Comparison of ENCODE assay signal across 31 mouse cellular contexts in the genomic region with DNA sequence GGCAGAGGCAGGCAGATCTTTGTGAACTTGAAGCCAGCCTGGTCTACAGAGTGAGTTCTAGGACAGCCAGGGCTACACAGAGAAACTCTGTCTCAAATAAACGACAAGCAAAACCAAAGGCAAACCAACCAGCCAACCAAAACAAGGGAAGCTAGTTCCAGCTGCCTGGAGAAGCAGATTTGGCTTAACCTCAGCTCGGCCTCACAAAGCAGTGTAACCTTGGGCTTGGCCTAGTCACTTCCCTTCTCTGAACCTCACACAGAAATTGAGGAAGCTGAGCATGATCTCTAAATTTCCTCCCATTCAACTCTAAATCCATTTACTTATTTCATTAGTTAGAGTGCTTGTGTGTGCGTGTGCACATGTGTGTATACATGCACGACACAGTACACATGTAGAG. TPM values are rescaled to one million over a fixed set of nuclear protein-coding genes. Genes with fewer than 3 reads are reported as not detected.
DNase-seq lines count a peak whose midpoint lies in the region; ATAC-seq and TF ChIP-seq lines count a peak whose summit lies in the region.
"Had no signal": no experiment of that assay in that cellular context is flagged by ENCODE, and none has a peak within 500 bp of the region (broad histone marks: within the 10 kb centered on the region; RNA-seq: fewer than 3 reads in every experiment).

No protein-coding gene starts in this region.

- no peaks in the 10 kb centered on the region for H3K9me3 ChIP-seq in hindbrain, embryonic 12.5 days (replicated peaks)
- H3K9me3 ChIP-seq: heart, embryonic 10.5 days; heart, embryonic 15.5 days; hindbrain, embryonic 15.5 days; lung, embryonic 15.5 days had no signal

- WGBS in hindbrain, embryonic 12.5 days: 83% methylated on average over 4 of the region's 4 CpGs

- no peak overlapping the region for H3K4me3 ChIP-seq in bone marrow macrophage, adult 2 months (ENCODE audit: insufficient read depth, low read length)
- no peak overlapping the region for H3K4me3 ChIP-seq in hindbrain, embryonic 12.5 days
- H3K4me3 ChIP-seq: erythroblast, embryonic 14.5 days; gastrocnemius, adult 2 months; heart, embryonic 10.5 days; heart, embryonic 15.5 days; hindbrain, embryonic 15.5 days; lung, embryonic 15.5 days had no signal

- no peak overlapping the region for H3K4me2 ChIP-seq in hindbrain, embryonic 12.5 days (replicated peaks)
- H3K4me2 ChIP-seq: heart, embryonic 15.5 days; hindbrain, embryonic 15.5 days; lung, embryonic 15.5 days; midbrain, embryonic 11.5 days had no signal

- no peak overlapping the region for H3K9ac ChIP-seq in hindbrain, embryonic 12.5 days
- H3K9ac ChIP-seq: heart, embryonic 15.5 days; hindbrain, embryonic 15.5 days; lung, embryonic 15.5 days had no signal

- no peak for TF ChIP-seq CTCF in bone marrow macrophage, adult 2 months (IDR thresholded peaks at IDR 0.05; ENCODE audit: low read depth, low read length)

- peak; percentile 76 for ATAC-seq in common myeloid progenitor, adult 5-6 weeks (replicated peaks; ENCODE audit: low read depth, poor library complexity, severe bottlenecking)
- peak; percentile 78 for ATAC-seq in megakaryocyte progenitor cell, adult 5-6 weeks (replicated peaks; ENCODE audit: poor library complexity)
- ATAC-seq in hindbrain, embryonic 12.5 days (ENCODE audit: low FRiP score): no peak
- ATAC-seq: activated CD4-positive, CD25-positive, alpha-beta regulatory T cell, adult 4 months; forebrain, embryonic 16.5 days; midbrain, embryonic 16.5 days had no signal

- H3K27ac ChIP-seq in bone marrow macrophage, adult 2 months (ENCODE audit: insufficient read depth, low read depth, low read length): peak overlapping the region; percentile 84
- no peak overlapping the region for H3K27ac ChIP-seq in hindbrain, embryonic 12.5 days
- H3K27ac ChIP-seq: gastrocnemius, adult 2 months; heart, embryonic 10.5 days; heart, embryonic 15.5 days; hindbrain, embryonic 15.5 days; lung, embryonic 15.5 days had no signal

- H3K27me3 ChIP-seq in hindbrain, embryonic 12.5 days: no peaks in the 10 kb centered on the region
- H3K27me3 ChIP-seq: heart, embryonic 15.5 days; hindbrain, embryonic 15.5 days; lung, embryonic 15.5 days had no signal

- peaks cover 71% of the 10 kb centered on the region for H3K4me1 ChIP-seq in bone marrow macrophage, adult 2 months (ENCODE audit: control insufficient read depth, insufficient read depth, low read length)
- H3K4me1 ChIP-seq in hindbrain, embryonic 12.5 days: 0 out of 2 replicates have a peak, but pooled peaks cover 3% of the 10 kb centered on the region
- H3K4me1 ChIP-seq: heart, embryonic 15.5 days; hindbrain, embryonic 15.5 days had no signal

- DNase-seq in kidney, adult 9 months: peak; percentile 3
- DNase-seq in kidney, postnatal 36 days: no peak
- DNase-seq in cerebellum, postnatal 14 days: no peak
- DNase-seq: adrenal gland, adult 2 months; B cell, adult 2 months; cerebellum, adult 11 months; cerebellum, adult 9-10 months; gastrocnemius, adult 2 months; heart, postnatal 4 days; kidney, adult 18-20 months; kidney, postnatal 10 days; layer of hippocampus, adult 9-11 months; liver; right cerebral cortex, postnatal 25 days; thymus, postnatal 4 days had no signal

- no peak for TF ChIP-seq POLR2A in bone marrow macrophage, adult 2 months (IDR thresholded peaks at IDR 0.05; ENCODE audit: borderline replicate concordance, low read depth, low read length)

- no peaks in the 10 kb centered on the region for H3K36me3 ChIP-seq in hindbrain, embryonic 12.5 days
- H3K36me3 ChIP-seq: heart, embryonic 10.5 days; heart, embryonic 15.5 days; hindbrain, embryonic 15.5 days; lung, embryonic 15.5 days had no signal

RNA-seq across cellular contexts. Expression of a gene that starts 35.4 kb away (rescaled TPM):
- polyA plus RNA-seq in bone marrow macrophage, adult 2 months (2012; ENCODE audit: insufficient read depth, insufficient read length, missing spikeins): 0.66 and 0.76 TPM in 2 replicates
- 0.09 TPM in 1 of 2 replicates, not detected in the other for total RNA-seq in common myeloid progenitor, adult 5-6 weeks (2017)
- 0.17 TPM in 1 of 2 replicates, not detected in the other for total RNA-seq in megakaryocyte progenitor cell, adult 5-6 weeks (2015)
- 0.17 TPM in 1 of 2 replicates, not detected in the other for total RNA-seq in megakaryocyte progenitor cell, adult 5-6 weeks (2017)
- polyA plus RNA-seq in hindbrain, embryonic 12.5 days (2016; fragmentation: Nextera tagmentation; extraction: Ambion mirVana): 0.50 and 0.64 TPM in 2 replicates
- polyA plus RNA-seq: activated CD4-positive, CD25-positive, alpha-beta regulatory T cell, adult 4 months; embryonic facial prominence, embryonic 14.5 days; heart, embryonic 10.5 days; limb, embryonic 11.5 days; liver, embryonic 16.5 days had no signal
